Mouse (Mus musculus) erythroblast, embryonic 14.5 days (primary cell): ENCODE measurements around the gene Cldn2. TPM values are rescaled to one million over a fixed set of nuclear protein-coding genes. Genes with fewer than 3 reads are reported as not detected.

ENCODE experiments used
- H3K27me3 ChIP-seq: 2 replicates; pipeline ENCODE4 v1.6.1; 2012; ENCODE audit warnings: inconsistent platforms; ENCODE audit not compliant: control insufficient read depth
- H3K36me3 ChIP-seq: 2 replicates; pipeline ENCODE4 v1.6.1; 2012; ENCODE audit warnings: mild to moderate bottlenecking, inconsistent platforms; ENCODE audit not compliant: control insufficient read depth
- H3K4me1 ChIP-seq: 2 replicates; pipeline ENCODE4 v1.6.1; 2012; ENCODE audit warnings: inconsistent platforms; ENCODE audit not compliant: control insufficient read depth
- H3K4me3 ChIP-seq: replicated peaks from 2 replicates; pipeline ENCODE3; 2012; ENCODE audit warnings: moderate library complexity, mild to moderate bottlenecking, inconsistent platforms
- H3K9me3 ChIP-seq: 2 replicates; pipeline ENCODE4 v1.6.1; 2012; ENCODE audit warnings: low read length, inconsistent platforms, mixed read lengths; ENCODE audit not compliant: control insufficient read depth
- GATA1 ChIP-seq: IDR thresholded peaks from 2 replicates; pipeline ENCODE4 v1.6.1; 2012; ENCODE audit warnings: low read length, inconsistent platforms, mixed read lengths
- TAL1 ChIP-seq: IDR thresholded peaks from 3 replicates; pipeline ENCODE4 v1.6.1; 2012; ENCODE audit warnings: low read length, inconsistent platforms, mixed read lengths
- polyA plus RNA-seq: library from polyadenylated mRNA; stranded (reverse); fragments of >175 nt; gene quantifications from 2 replicates; pipeline ENCODE4 v1.2.3, GENCODE M21; 2012

Gene Cldn2
- polyA plus RNA-seq, 1 experiment = not detected

- Histone ChIP-seq H3K36me3 (no peaks in the 10 kb centered on the region), H3K4me3 (no peak overlapping the region), H3K4me1 (peaks cover 22% of the 10 kb centered on the region), H3K9me3 (no peaks in the 10 kb centered on the region), H3K27me3 (no peaks in the 10 kb centered on the region)
- no peak for TF ChIP-seq TAL1
- no peak for TF ChIP-seq GATA1
Measured at GRCm38 (mm10) chrX:139779401-139779800, 21.2 kb upstream of the Cldn2 start.

GRCm38 (mm10) chrX:139780988-139781387 is 19.6 kb upstream of the Cldn2 start:
- Histone ChIP-seq H3K27me3 (no peaks in the 10 kb centered on the region), H3K36me3 (no peaks in the 10 kb centered on the region), H3K4me3 (no peak overlapping the region), H3K4me1 (peaks cover 16% of the 10 kb centered on the region), H3K9me3 (no peaks in the 10 kb centered on the region)
- TF ChIP-seq TAL1 (no peak), GATA1 (no peak)

DNA sequence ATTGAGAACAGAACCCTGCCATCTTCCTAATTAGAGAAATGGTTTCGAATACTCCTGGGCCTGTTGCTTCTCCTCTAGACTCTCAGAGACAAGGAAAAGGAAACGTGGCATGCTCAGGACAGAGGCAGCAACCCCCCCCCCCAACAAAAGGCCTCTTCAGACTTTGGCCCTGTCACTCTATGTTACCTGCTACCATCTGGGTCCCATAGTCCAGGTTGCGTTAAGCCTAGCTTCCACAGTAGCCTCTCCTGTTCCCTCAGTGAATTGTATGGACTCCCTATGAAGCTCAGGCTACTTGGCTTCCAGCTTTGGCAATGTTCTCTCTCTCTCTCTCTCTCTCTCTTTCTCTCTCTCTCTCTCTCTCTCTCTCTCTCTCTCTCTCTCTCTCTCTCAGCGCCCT is 19.1 kb upstream of the Cldn2 start:
- no peaks in the 10 kb centered on the region for H3K9me3 ChIP-seq
- peaks cover 16% of the 10 kb centered on the region for H3K4me1 ChIP-seq
- no peaks in the 10 kb centered on the region for H3K27me3 ChIP-seq
- H3K4me3 ChIP-seq = no peak overlapping the region
- no peaks in the 10 kb centered on the region for H3K36me3 ChIP-seq
- TF ChIP-seq GATA1 (no peak), TAL1 (no peak)

- no peaks in the 10 kb centered on the region for H3K36me3 ChIP-seq
- peaks cover 16% of the 10 kb centered on the region for H3K4me1 ChIP-seq
- no peaks in the 10 kb centered on the region for H3K9me3 ChIP-seq
- no peak within 1 kb of the TSS for H3K4me3 ChIP-seq
- no peaks in the 10 kb centered on the region for H3K27me3 ChIP-seq
- no peak for TF ChIP-seq GATA1
- no peak for TF ChIP-seq TAL1
Measured at GRCm38 (mm10) chrX:139782278-139783044, 18.2 kb upstream of the Cldn2 start, which contains the start of gene Ripply1. Gene Ripply1 (minus strand): TSS chrX:139782353.

- no peak for TF ChIP-seq GATA1
- H3K36me3 ChIP-seq = no peaks in the 10 kb centered on the region
- H3K9me3 ChIP-seq = no peaks in the 10 kb centered on the region
- no peak overlapping the region for H3K4me3 ChIP-seq
- H3K27me3 ChIP-seq = no peaks in the 10 kb centered on the region
- H3K4me1 ChIP-seq = peaks cover 16% of the 10 kb centered on the region
Measured at GRCm38 (mm10) chrX:139783045-139783422, 17.6 kb upstream of the Cldn2 start.

GRCm38 (mm10) chrX:139785764-139786163 is 14.9 kb upstream of the Cldn2 start:
- Histone ChIP-seq H3K4me1 (peaks cover 8% of the 10 kb centered on the region), H3K9me3 (no peaks in the 10 kb centered on the region), H3K27me3 (no peaks in the 10 kb centered on the region), H3K36me3 (no peaks in the 10 kb centered on the region), H3K4me3 (no peak overlapping the region)
- TF ChIP-seq TAL1 (no peak), GATA1 (no peak)

GRCm38 (mm10) chrX:139794072-139794845 is 6.4 kb upstream of the Cldn2 start:
- H3K4me1 ChIP-seq = no peaks in the 10 kb centered on the region
- H3K9me3 ChIP-seq = no peaks in the 10 kb centered on the region
- no peaks in the 10 kb centered on the region for H3K36me3 ChIP-seq
- H3K4me3 ChIP-seq = no peak overlapping the region
- TF ChIP-seq TAL1 = no peak
- no peak for TF ChIP-seq GATA1
- H3K27me3 ChIP-seq = no peaks in the 10 kb centered on the region

- no peaks in the 10 kb centered on the region for H3K27me3 ChIP-seq
- H3K4me1 ChIP-seq = no peaks in the 10 kb centered on the region
- H3K36me3 ChIP-seq = no peaks in the 10 kb centered on the region
- H3K9me3 ChIP-seq = no peaks in the 10 kb centered on the region
- TF ChIP-seq TAL1 (no peak), GATA1 (no peak)
- no peak overlapping the region for H3K4me3 ChIP-seq
Measured at GRCm38 (mm10) chrX:139796037-139796436, 4.6 kb upstream of the Cldn2 start.

GRCm38 (mm10) chrX:139797875-139798274 is 2.8 kb upstream of the Cldn2 start:
- H3K4me3 ChIP-seq = no peak overlapping the region
- no peaks in the 10 kb centered on the region for H3K27me3 ChIP-seq
- no peaks in the 10 kb centered on the region for H3K4me1 ChIP-seq
- H3K9me3 ChIP-seq = no peaks in the 10 kb centered on the region
- TF ChIP-seq TAL1 (no peak), GATA1 (no peak)
- H3K36me3 ChIP-seq = no peaks in the 10 kb centered on the region
